Mouse (Mus musculus): ENCODE data around the gene Srpk2. TPM values are rescaled to one million over a fixed set of nuclear protein-coding genes. Genes with fewer than 3 reads are reported as not detected.
"Not testable (repeated sequence)": the region's sequence is repeated elsewhere in the genome, so short reads cannot be mapped to it uniquely, and the experiment has no call there.

The Srpk2 gene
- total RNA-seq, 2 experiments from 2014 or later: 39.9 to 40.4 TPM

- DNase-seq (ENCODE audit: low spot score): no peak
- intact Hi-C loops (cut with DNase I): no loop called here
Measured at GRCm38 (mm10) chr5:23466546-23466945, 217.9 kb downstream of the Srpk2 start.

GRCm38 (mm10) chr5:23464743-23465142 lies 219.7 kb downstream of the Srpk2 start:
- no peak for DNase-seq (ENCODE audit: low spot score)
- intact Hi-C loops (cut with DNase I): no loop called here

- no peak for DNase-seq (ENCODE audit: low spot score)
- intact Hi-C loops (cut with DNase I): no loop called here
Measured at GRCm38 (mm10) chr5:23464247-23464646, 220.2 kb downstream of the Srpk2 start.

GRCm38 (mm10) chr5:23461688-23462087 lies 222.7 kb downstream of the Srpk2 start:
- no peak for DNase-seq (ENCODE audit: low spot score)
- intact Hi-C loops (cut with DNase I): no loop called here

GRCm38 (mm10) chr5:23453561-23453960 lies 230.9 kb downstream of the Srpk2 start:
- DNase-seq (ENCODE audit: low spot score); intact Hi-C loops (cut with DNase I): not testable (repeated sequence)

Other genes starting within 250 kb of the Srpk2 start
- gene Pus7, start 99.1 kb upstream of the Srpk2 start, total RNA-seq (2021): 1 to 10 TPM; 8.6 to 9.4 TPM
- 10 to 100 TPM; 11.3 to 12.5 TPM for gene Rint1, start 103.1 kb upstream of the Srpk2 start, total RNA-seq (2021)
- gene Tomm7, start 159.5 kb upstream of the Srpk2 start, total RNA-seq (2021): 100 to 1,000 TPM; 102 to 106 TPM